Mouse (Mus musculus) embryonic facial prominence, embryonic 14.5 days (tissue): Measurements from ENCODE around the gene Tead1. TPM values are rescaled to one million over a fixed set of nuclear protein-coding genes. Genes with fewer than 3 reads are reported as not detected.
A peak's percentile ranks its signal among the peaks of the same experiment; 100 is the strongest.

Experiments used
- ATAC-seq: fragments of 200-750 bp; cut with Nextera tagmentation; 2 replicates; pipeline ENCODE4 v1.8.0; 2017; ENCODE audit warnings: low read depth, moderate number of reproducible peaks, moderate TSS enrichment
- DNase-seq: peaks from one replicate; pipeline ENCODE4 v3.0.0-alpha.2; 2015; ENCODE audit warnings: low spot score
- H3K27ac ChIP-seq: fragments of 300-500 bp; sonication (generic); replicated peaks from 2 replicates; pipeline ENCODE4 v1.5.1; 2014; ENCODE audit warnings: low read depth, mild to moderate bottlenecking, low read length, moderate library complexity
- H3K27me3 ChIP-seq: fragments of 300-500 bp; sonication (generic); replicated peaks from 2 replicates; pipeline ENCODE4 v1.6.1; 2014; ENCODE audit warnings: low read length; ENCODE audit not compliant: control insufficient read depth, insufficient read depth
- H3K36me3 ChIP-seq: fragments of 300-500 bp; sonication (generic); 2 replicates; pipeline ENCODE4 v1.6.1; 2014; ENCODE audit warnings: low read length, mixed read lengths; ENCODE audit not compliant: control insufficient read depth, insufficient read depth
- H3K4me1 ChIP-seq: fragments of 300-500 bp; sonication (generic); 2 replicates; pipeline ENCODE4 v1.6.1; 2014; ENCODE audit warnings: antibody characterized with exemption, low read length; ENCODE audit not compliant: control insufficient read depth, insufficient read depth
- H3K4me2 ChIP-seq: fragments of 300-500 bp; sonication (generic); 2 replicates; pipeline ENCODE4 v1.6.1; 2014; ENCODE audit warnings: low read depth, mild to moderate bottlenecking, low read length, moderate library complexity, mixed read lengths
- H3K4me3 ChIP-seq: fragments of 300-500 bp; sonication (generic); 2 replicates; pipeline ENCODE4 v1.5.1; 2014; ENCODE audit warnings: low read depth, mild to moderate bottlenecking, low read length
- H3K9ac ChIP-seq: fragments of 300-500 bp; sonication (generic); 2 replicates; pipeline ENCODE4 v1.6.1; 2014; ENCODE audit warnings: low read depth, mild to moderate bottlenecking, low read length, moderate library complexity, mixed read lengths
- H3K9me3 ChIP-seq: fragments of 300-500 bp; sonication (generic); 2 replicates; pipeline ENCODE4 v1.6.1; 2016; ENCODE audit warnings: low read length; ENCODE audit not compliant: control insufficient read depth
- WGBS: fragments of 180-500 bp; shearing (Covaris S2); extraction: QIAGEN DNeasy Blood & Tissue Kit; methylation state at CpG from one replicate; pipeline ENCODE4 v1.1.7; 2014; 5-methylcytosine and 5-hydroxymethylcytosine counted together
- polyA plus RNA-seq: library from polyadenylated mRNA; unstranded; fragments of >200 nt; fragmentation: Nextera tagmentation; extraction: Ambion mirVana; gene quantifications from 2 replicates; pipeline ENCODE4 v1.2.1, GENCODE M21; 2014

Tead1 gene
- polyA plus RNA-seq, 1 experiment from 2014 or later, result 18.2 TPM

GRCm38 (mm10) chr7:112750101-112750500, 71.0 kb downstream of the Tead1 start:
- Histone ChIP-seq H3K9ac (no peak overlapping the region), H3K4me1 (peaks cover 2% of the 10 kb centered on the region), H3K27ac (no peak overlapping the region), H3K27me3 (no peaks in the 10 kb centered on the region), H3K4me2 (no peak overlapping the region), H3K9me3 (no peaks in the 10 kb centered on the region), H3K4me3 (no peak overlapping the region), H3K36me3 (no peaks in the 10 kb centered on the region)
- WGBS, result 89% methylated on average over 9 of the region's 9 CpGs
- ATAC-seq (no peak), DNase-seq (no peak)

- Histone ChIP-seq H3K4me1 (peaks cover 4% of the 10 kb centered on the region), H3K9ac (no peak overlapping the region), H3K36me3 (no peaks in the 10 kb centered on the region), H3K4me2 (no peak overlapping the region), H3K9me3 (no peaks in the 10 kb centered on the region), H3K27ac (no peak overlapping the region), H3K4me3 (no peak overlapping the region), H3K27me3 (no peaks in the 10 kb centered on the region)
- no peak for ATAC-seq
- no peak for DNase-seq
- 92% methylated on average over 6 of the region's 6 CpGs for WGBS
Observed at GRCm38 (mm10) chr7:112752311-112752710, 73.2 kb downstream of the Tead1 start.

GRCm38 (mm10) chr7:112753314-112753713, 74.2 kb downstream of the Tead1 start:
- Histone ChIP-seq H3K9ac (no peak overlapping the region), H3K9me3 (no peaks in the 10 kb centered on the region), H3K4me1 (peaks cover 6% of the 10 kb centered on the region), H3K4me3 (no peak overlapping the region), H3K4me2 (no peak overlapping the region), H3K27ac (no peak overlapping the region), H3K36me3 (no peaks in the 10 kb centered on the region), H3K27me3 (no peaks in the 10 kb centered on the region)
- WGBS, result 74% methylated on average over 6 of the region's 6 CpGs
- DNase-seq (no peak), ATAC-seq (no peak)

GRCm38 (mm10) chr7:112759359-112759975, 80.3 kb downstream of the Tead1 start:
- no peak overlapping the region for H3K4me3 ChIP-seq
- H3K9me3 ChIP-seq, result no peaks in the 10 kb centered on the region
- H3K4me2 ChIP-seq, result no peak overlapping the region
- DNase-seq (no peak), ATAC-seq (no peak)
- H3K4me1 ChIP-seq, result peaks cover 41% of the 10 kb centered on the region
- 83% methylated on average over 23 of the region's 23 CpGs for WGBS
- 0 out of 2 replicates have a peak overlapping the region, but pooled peaks have one; percentile 46 for H3K27ac ChIP-seq
- H3K27me3 ChIP-seq, result no peaks in the 10 kb centered on the region
- peaks cover 11% of the 10 kb centered on the region for H3K36me3 ChIP-seq
- no peak overlapping the region for H3K9ac ChIP-seq

- H3K27ac ChIP-seq, result peak overlapping the region; percentile 46; the same call in 1 of the 2 replicates
Observed at GRCm38 (mm10) chr7:112760293-112760692, 81.2 kb downstream of the Tead1 start.

GRCm38 (mm10) chr7:112760782-112761181, 81.7 kb downstream of the Tead1 start:
- 53% methylated on average over 8 of the region's 8 CpGs for WGBS
- H3K9me3 ChIP-seq, result no peaks in the 10 kb centered on the region
- peaks cover 11% of the 10 kb centered on the region for H3K36me3 ChIP-seq
- H3K27ac ChIP-seq, result peak overlapping the region; percentile 46
- peaks cover 41% of the 10 kb centered on the region for H3K4me1 ChIP-seq
- H3K4me3 ChIP-seq, result no peak overlapping the region
- peak; percentile 89 for ATAC-seq
- no peak overlapping the region for H3K4me2 ChIP-seq
- no peak overlapping the region for H3K9ac ChIP-seq
- H3K27me3 ChIP-seq, result no peaks in the 10 kb centered on the region
- DNase-seq, result peak; percentile 87

More at GRCm38 (mm10) chr7:112760293-112760692, 81.2 kb downstream of the Tead1 start:
- H3K4me1 ChIP-seq, result peaks cover 41% of the 10 kb centered on the region
- H3K9ac ChIP-seq, result no peak overlapping the region
- no peaks in the 10 kb centered on the region for H3K27me3 ChIP-seq
- peaks cover 11% of the 10 kb centered on the region for H3K36me3 ChIP-seq
- no peak overlapping the region for H3K4me2 ChIP-seq
- WGBS, result 72% methylated on average over 3 of the region's 3 CpGs
- no peak overlapping the region for H3K4me3 ChIP-seq
- ATAC-seq (no peak), DNase-seq (no peak)
- H3K9me3 ChIP-seq, result no peaks in the 10 kb centered on the region

- Histone ChIP-seq H3K36me3 (peaks cover 11% of the 10 kb centered on the region), H3K4me2 (no peak overlapping the region), H3K4me3 (no peak overlapping the region), H3K27me3 (no peaks in the 10 kb centered on the region), H3K9me3 (no peaks in the 10 kb centered on the region), H3K9ac (no peak overlapping the region), H3K27ac (no peak overlapping the region), H3K4me1 (peaks cover 34% of the 10 kb centered on the region)
- WGBS, result 68% methylated on average over 2 of the region's 2 CpGs
- DNase-seq (peak; percentile 68), ATAC-seq (no peak)
Observed at GRCm38 (mm10) chr7:112762870-112763269, 83.8 kb downstream of the Tead1 start.

GRCm38 (mm10) chr7:112763513-112763912, 84.4 kb downstream of the Tead1 start:
- ATAC-seq (no peak), DNase-seq (no peak)
- WGBS, result 69% methylated on average over 3 of the region's 3 CpGs
- no peaks in the 10 kb centered on the region for H3K9me3 ChIP-seq
- H3K27ac ChIP-seq, result no peak overlapping the region
- no peak overlapping the region for H3K4me3 ChIP-seq
- H3K4me2 ChIP-seq, result no peak overlapping the region
- no peaks in the 10 kb centered on the region for H3K27me3 ChIP-seq
- peaks cover 34% of the 10 kb centered on the region for H3K4me1 ChIP-seq
- no peak overlapping the region for H3K9ac ChIP-seq
- peaks cover 11% of the 10 kb centered on the region for H3K36me3 ChIP-seq

- ATAC-seq, result no peak
- DNase-seq, result no peak
- Histone ChIP-seq H3K36me3 (0 out of 2 replicates have a peak, but pooled peaks cover 5% of the 10 kb centered on the region), H3K27me3 (no peaks in the 10 kb centered on the region), H3K9ac (no peak overlapping the region), H3K4me3 (no peak overlapping the region), H3K9me3 (no peaks in the 10 kb centered on the region), H3K4me2 (no peak overlapping the region), H3K27ac (no peak overlapping the region), H3K4me1 (peaks cover 34% of the 10 kb centered on the region)
- WGBS, result 87% methylated on average over 4 of the region's 4 CpGs
Observed at GRCm38 (mm10) chr7:112764921-112765320, 85.8 kb downstream of the Tead1 start.
